Mouse (Mus musculus) left cerebral cortex, adult 18-20 months (tissue): ENCODE data around the gene Rhoj. TPM values are rescaled to one million over a fixed set of nuclear protein-coding genes. Genes with fewer than 3 reads are reported as not detected.
"Not testable (repeated sequence)": the region's sequence is repeated elsewhere in the genome, so short reads cannot be mapped to it uniquely, and the experiment has no call there.

Source experiments
- DNase-seq, 2 experiments: peaks; one replicate each; pipeline ENCODE4 v3.0.0; 2021 to 2022; ENCODE audit warnings: low spot score in 2 of 2, mixed read lengths in 1 of 2
- total RNA-seq, 2 experiments: library from RNA; stranded (reverse); gene quantifications; 2 replicates each; pipeline ENCODE4 v1.2.3; 2021

Gene Rhoj
- total RNA-seq, 2 experiments from 2014 or later = 3.3 to 3.7 TPM

DNA sequence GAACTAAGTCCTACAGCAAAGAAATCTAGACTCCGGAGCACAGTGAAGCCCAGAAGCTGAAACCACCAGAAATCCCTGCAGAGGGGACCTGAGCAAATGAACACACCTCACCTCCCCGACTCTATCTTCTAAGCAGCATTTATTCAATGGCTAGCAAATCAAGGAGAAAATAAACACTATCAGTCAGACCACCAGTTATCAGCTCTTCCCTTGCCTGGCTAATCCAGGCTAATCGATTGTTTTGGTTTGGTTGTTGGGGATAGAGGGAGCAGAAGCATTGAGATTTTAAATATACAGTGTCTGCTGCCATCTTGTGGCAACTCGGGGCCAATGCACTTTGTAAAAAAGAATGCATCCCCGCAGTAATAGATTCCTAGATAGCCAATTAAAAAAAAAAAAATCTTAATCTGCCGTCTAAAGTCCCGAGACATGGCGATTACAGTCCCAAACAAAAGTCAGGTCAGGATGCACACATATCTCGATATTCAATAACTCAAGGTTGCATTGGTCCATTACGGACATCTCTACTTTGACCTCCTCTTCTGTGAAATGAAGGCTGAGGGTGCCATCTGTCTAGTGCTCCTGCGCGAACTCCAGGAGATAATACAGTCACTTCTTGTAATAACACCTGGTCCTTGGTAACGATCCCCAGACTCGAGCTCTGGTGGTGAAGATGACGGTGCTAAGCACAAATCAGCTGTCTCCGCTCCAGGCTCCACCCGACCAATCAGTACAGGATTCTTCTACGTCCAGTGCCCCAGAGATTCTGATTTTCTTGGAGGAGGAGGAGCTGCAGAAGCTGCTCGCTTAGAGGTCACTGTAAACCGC is 81.4 kb downstream of the Rhoj start:
- peak; percentile 44 to 56 for DNase-seq

DNA sequence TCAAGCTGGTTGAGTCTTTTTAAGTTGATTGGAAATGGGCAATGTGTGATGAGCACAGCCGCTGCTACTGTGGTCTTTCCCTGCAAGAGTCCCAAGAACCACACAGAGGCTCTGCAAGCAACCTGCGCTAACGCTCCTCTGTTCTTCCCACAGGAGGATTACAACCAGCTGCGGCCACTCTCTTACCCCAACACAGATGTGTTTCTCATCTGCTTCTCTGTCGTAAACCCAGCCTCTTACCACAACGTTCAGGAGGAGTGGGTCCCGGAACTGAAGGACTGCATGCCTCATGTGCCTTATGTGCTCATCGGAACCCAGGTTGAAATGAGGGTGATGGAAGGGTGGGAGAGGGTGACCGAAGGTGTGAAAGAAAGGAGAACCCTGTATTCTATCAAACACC is 83.4 kb downstream of the Rhoj start:
- DNase-seq = no peak

DNA sequence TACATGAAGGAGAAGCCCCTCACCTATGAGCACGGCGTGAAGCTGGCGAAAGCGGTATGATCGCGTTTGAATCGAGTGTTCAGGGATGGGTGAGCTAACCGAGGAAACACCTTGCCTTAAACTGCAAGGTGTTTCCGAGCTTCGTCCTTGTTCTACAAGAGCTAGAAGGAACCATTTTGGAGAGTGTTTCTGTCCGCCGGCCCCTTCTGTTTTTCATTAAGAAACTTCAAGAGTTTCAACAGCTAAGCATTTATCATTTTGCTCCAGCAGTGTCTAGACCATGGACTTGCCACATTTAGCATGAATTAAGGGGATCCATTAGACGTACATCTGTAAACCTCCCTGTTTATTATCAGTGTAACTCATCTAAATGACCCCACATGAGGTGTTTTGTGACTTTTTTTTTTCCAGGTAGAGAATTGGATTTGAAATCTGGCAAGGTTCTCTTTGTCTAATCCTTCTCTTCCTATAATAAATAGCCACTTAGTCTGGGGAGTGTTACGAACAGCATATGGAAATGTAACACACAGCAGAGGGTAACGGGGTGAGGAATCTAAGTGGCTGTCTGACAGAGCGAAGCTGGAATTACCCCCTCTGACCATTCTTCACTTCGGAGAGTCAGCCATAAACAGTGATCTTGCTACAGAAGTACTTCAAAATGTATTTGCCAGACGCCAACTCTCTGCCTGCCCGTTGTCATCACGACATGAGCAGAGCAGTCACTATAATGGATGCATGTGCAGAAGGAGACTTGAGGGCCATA is 86.1 kb downstream of the Rhoj start:
- no peak for DNase-seq

DNA sequence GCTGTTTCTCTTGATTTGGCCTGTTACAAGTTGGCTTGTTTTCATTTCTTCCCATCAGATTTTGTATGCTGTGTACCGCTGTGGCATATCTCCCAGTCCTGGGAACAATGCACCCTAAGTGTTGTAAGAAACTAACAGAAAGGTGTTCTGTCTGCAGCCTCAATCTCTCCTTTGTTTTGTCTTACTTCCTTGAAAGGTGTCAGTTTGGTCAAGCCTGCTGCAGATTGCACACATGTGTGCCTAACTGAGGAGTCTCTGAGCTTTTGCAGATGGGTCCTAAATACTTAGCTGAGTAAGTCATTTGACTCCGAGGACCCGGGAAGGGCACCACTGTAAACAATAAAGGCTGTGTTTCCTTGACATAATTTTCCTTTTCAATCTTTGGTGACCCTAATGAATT is 88.5 kb downstream of the Rhoj start:
- DNase-seq = no peak

DNA sequence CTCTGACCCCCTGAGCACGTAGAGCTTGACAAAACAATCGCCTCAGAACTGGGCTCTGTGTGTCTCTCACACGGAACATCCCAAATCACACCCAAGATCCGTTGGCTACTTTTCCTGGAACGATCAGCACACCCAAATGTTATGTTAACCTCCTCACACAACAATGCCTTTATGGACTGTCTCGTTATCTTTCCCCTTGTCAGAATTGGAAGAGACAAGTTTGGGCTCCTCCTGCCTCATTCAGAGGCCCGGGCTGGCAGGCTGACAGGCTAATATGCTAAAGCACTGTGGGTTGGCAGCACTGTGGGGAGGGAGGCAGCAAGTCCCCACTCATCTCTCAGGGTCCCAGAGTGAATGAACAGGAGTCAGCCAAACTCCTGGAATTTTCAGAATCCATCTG is 89.0 kb downstream of the Rhoj start:
- no peak for DNase-seq

DNA sequence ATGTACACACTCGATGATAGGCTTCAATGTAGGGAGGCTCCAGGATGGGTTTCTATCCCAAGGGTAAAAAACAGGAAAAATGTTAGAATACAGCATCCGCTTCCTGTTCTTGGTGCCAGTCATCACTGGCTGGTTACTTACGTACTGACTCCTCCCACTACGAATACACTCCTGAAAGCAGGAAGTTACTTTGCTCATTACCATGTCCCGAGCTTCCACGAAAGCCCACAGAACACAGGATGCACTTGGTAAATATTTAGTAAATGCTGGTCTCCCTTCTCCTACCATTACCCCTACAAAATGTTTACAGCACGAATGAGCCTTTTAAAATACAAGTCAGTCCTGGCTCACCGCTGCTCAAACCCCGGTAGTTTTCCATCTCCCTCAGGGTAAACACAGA is 104.8 kb downstream of the Rhoj start:
- DNase-seq = no peak

DNA sequence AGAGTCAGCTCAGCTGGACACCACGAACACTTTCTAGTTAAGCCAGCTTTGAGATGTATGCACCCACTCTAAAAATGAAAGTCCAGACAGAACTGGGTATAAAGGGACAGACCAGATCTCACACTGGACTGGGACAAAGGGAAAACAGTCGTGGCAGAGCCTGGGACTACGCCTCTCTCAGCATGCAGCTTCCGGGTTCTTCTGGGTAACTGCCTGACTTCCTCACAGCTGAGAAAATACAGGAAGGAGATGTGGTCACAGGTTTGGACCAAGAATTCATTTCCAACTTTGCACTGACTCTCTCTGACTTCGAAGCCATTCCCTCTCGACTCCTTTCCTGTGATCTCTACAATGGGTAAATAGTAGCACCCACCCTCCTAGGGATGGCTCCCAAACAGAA is 106.9 kb downstream of the Rhoj start:
- no peak for DNase-seq

DNA sequence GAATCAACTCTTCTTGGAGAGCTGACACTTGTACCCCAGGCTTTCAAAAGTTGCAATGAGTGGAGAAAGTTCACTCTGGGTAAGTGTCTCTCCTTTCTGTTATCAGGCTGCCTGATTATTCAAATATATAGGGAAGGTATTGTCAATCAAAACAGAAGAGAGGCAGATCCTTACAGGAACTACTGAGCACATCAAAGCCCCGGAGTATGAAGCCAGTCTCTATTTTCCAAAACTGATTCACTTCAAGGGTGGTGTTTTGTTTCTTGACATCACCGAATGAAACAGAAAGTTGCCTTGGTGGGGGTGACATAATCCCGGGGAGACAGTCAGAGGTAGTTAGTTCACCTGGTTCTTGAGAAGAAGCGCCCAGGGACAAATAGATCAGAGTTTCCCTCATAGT is 108.6 kb downstream of the Rhoj start, which contains the start of gene Gphb5:
TSS of gene Gphb5 (minus strand) at position 101 of the 400 bp plus-strand sequence.
- no peak for DNase-seq

DNA sequence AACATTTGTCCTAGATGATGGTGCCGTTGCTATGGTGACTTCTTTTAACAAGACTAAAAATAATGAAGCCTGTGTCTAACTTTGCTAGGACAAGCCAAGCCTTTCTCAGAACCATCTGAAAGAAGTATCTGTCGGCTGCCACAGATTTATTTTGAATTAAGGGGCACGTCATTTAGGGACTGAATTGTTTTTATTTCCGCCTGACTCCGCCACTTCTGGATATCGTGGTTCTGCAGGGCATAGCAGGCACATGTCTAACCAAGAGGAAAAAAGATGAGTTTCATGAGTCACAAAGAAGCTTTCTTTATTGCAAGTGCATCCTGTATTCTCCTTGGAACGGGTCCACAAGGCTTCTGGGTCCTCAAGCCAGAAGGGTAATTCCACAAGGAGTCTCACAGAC is 116.2 kb downstream of the Rhoj start:
- DNase-seq = peak in 1 of 2 experiments; percentile 12

DNA sequence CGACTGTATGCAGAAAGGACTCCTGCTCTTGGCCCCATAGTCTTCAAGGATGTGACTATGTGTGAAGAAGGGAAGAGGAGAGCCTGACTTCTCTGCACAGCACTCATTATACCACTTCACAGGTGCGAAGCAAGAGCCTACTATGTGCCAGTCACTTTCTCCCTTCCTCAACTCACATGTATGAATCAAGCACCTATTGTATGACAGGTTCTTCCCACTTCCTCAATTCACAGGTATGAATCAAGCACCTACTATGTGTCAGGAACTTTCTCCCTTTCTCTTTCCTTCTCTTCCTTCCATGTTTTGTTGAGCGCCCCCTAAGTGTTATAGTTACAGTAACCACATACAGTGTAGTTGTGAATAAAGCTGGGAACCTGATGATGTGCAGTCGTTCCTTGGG is 116.7 kb downstream of the Rhoj start:
- no peak for DNase-seq

DNA sequence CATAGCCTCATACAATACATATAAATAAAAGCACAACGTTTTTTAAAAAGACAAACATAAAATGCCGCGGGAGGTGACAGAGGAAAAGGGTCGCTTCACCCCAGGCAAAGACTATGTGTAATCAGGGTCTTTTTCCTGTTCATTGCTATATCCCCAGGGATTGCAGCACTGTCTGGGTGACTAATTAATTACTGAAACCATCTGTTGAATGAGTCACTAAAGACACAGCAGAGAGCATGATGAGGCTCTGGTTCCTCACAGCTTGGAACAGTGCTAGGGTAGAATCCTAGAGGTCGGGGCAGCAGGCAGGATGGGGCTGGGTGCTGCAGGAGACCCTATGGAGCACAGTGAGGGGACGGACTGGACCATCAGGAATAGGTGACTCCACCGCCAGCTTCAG is 117.8 kb downstream of the Rhoj start:
- DNase-seq = no peak

DNA sequence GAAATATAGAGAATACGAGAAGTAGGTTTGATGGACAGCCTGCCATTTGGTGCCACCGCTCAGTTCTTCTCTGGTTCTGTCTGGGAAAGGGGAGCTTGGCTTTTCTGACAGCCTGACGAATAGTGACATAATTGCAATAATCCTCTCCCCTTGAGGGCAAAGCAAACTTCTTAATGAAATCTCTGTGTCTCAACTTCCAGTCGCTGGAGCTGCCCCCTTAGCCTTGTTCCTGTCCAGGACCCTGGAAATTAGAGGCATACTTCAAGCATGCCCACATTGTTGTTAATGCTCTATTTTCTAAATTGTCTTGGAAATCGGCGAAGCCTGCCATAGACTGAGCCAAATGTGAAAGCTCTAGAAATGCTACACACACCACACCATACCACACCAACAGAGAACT is 120.6 kb downstream of the Rhoj start:
- DNase-seq = no peak

DNA sequence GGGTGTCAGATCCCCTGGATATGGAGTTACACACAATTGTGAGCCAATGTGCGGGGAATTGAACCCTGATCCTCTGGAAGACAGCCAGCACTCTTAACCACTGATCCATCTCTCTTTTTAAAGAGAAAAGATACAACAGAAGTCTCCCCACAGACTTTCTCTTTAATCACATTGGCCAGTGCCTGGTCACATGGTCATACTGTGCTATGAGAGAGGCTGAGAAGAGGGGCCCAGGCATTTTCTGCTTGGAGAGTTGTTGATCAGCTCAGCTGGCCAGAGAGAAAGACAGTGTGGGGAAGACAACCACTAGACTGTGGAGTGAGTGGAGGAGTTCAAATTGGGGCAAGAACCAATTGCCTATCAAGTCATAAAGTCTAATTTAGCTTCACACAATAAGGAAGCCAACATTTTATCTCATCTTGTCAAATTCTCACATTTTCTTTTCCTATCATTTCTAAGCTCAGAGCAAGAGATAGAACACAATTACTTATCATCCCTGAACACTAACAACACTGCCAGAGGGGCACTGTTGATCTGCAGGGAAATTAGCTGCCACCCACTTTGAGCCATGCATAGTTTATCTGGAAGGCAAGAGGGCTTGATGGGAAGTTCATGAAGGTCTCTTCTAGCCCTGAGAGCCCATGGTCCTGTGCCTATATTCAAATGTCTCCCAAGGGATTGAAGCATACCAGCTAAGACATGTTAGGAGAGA is 121.7 kb downstream of the Rhoj start:
- DNase-seq = no peak

DNA sequence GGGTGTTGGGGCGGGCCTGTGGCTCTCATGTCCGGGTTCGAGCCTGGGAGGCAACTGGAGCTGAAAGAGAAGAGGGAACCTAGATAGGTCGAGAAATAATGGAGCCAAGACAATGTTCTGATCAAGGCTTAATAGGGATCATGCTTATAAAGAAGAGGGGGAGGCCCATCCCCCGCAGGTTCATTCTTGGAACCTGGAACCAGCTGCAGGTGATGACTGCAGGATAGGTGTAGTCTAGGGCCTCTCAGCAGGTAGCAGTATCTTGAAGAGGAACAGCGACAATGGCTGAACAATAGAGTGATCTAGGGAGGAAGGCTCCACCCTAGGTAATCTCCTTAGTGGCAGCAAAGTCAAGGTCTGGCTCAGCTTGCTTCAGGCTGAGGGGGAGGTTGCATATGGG is 124.3 kb downstream of the Rhoj start:
- not testable (repeated sequence) for DNase-seq

DNA sequence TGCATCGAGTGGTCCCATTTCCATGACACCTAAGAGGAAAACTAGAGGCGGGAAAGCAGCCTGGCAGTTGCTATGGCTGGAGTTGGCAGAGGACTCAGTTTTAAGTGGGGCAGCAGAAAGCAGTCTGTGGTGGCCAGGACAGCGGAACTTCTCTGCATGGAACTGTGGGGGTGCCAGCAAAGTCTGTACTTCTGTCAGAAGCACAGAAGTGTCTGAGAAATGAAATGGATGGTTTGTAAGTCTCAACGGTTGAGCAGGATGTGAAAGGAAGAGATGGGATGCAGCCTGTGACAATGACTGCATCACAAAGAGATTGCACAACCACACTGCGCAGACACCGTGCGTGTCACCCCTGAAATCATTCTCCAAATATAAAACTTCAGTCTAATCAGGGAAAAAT is 138.1 kb downstream of the Rhoj start:
- no peak for DNase-seq

DNA sequence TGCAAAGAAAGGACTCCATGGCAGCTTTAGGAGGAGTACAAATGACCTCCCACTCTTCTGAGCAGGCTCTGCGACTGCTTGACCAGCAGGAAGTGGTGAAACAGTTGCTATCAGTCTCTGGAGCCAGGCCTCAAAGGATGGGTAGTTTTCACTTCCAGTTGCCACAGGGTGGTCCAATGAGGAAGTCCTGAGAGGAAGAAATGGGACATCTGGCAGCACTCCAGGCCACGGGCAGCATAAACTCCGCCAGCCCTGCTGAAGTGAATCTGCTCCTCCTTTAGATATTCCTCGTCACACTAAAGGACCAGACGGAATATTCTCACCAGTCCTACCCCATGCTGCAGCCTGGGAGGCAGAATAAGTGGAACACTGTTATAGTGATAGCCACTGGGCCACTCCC is 140.8 kb downstream of the Rhoj start:
- DNase-seq = no peak

DNA sequence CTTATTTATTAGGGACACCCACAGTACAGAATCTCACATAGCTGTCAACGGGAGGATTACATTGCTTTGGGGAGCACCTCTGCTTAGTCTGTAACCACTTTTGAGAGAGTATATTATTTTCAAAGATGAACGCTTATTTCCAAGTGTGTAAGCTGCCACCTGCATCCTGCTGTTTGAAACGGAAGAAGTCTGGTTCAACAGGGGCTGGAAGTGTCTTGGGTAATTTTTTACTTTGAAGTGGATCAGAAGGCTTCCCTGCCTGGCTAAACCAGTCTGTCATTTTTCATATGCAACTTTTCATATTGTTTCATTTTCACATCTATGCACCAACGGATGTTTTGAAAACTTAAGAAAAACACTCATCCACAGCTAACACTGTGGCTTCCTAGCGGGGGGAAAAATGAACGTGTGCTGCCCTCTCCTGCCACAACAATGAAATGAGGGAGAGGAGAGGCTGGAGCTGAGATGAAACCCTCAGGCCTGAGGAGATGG is 141.4 kb downstream of the Rhoj start:
- DNase-seq = no peak

DNA sequence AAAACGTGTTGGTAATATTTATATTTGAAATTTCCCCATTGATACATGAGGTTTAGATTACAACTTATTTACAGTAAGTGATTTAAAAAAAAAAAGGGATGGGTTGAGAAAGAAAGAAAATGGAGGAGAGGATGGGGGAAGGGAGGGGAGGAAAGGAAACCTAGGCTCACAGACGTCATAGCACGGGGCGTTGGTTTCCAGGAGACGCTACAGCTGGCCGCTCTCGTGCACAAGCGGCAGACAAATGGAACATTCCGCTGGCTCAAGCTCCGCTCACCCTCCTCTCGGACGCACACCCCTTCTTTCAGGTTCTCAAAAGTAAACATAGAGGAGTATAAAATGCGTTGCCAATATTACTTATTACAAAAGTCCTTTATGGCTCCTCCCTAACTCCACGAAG is 141.9 kb downstream of the Rhoj start:
- DNase-seq = no peak

DNA sequence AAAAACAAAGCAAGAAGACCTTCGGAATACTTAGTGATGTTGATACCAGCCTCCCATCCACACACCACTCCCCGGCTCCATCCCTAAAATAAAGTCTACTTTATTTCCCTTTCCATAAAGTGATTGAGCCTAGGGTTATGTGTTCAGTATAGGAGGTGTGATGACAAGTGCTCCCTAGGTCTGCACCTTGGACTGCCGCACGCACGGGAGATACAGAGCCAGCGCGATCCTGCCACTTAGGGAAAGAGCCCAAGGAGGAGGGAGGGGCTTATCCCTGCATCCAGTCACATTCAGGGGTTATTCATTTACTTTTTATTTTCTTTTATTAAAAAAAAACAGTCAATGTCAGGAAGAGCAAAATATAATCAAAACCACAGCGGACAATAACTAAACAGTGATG is 142.5 kb downstream of the Rhoj start:
- no peak for DNase-seq
